Mouse (Mus musculus) midbrain, postnatal 0 days (tissue): ENCODE measurements around the gene Cep128. TPM values are rescaled to one million over a fixed set of nuclear protein-coding genes. Genes with fewer than 3 reads are reported as not detected.
"Not testable (repeated sequence)": the region's sequence is repeated elsewhere in the genome, so short reads cannot be mapped to it uniquely, and the experiment has no call there.

Source experiments
- ATAC-seq: fragments of 200-750 bp; cut with Nextera tagmentation; 2 replicates; pipeline ENCODE4 v1.8.0; 2017; ENCODE audit warnings: moderate number of reproducible peaks, mild to moderate bottlenecking, moderate TSS enrichment, moderate library complexity; ENCODE audit not compliant: low FRiP score
- DNase-seq: peaks from one replicate; pipeline ENCODE4 v3.0.0-alpha.2; 2015; ENCODE audit warnings: low spot score
- H3K27ac ChIP-seq: fragments of 300-500 bp; sonication (generic); 2 replicates; pipeline ENCODE4 v1.5.1; 2014; ENCODE audit warnings: low read depth, mild to moderate bottlenecking, low read length, mixed read lengths
- H3K27me3 ChIP-seq: fragments of 300-500 bp; sonication (generic); 2 replicates; pipeline ENCODE4 v1.6.1; 2014; ENCODE audit warnings: low read length, control low read depth, mixed read lengths; ENCODE audit not compliant: insufficient read depth
- H3K36me3 ChIP-seq: fragments of 300-500 bp; sonication (generic); 2 replicates; pipeline ENCODE4 v1.6.1; 2014; ENCODE audit warnings: low read length, control low read depth, mixed read lengths; ENCODE audit not compliant: insufficient read depth
- H3K4me1 ChIP-seq: fragments of 300-500 bp; sonication (generic); 2 replicates; pipeline ENCODE4 v1.6.1; 2014; ENCODE audit warnings: mild to moderate bottlenecking, control low read depth, antibody characterized with exemption, low read length, mixed read lengths; ENCODE audit not compliant: insufficient read depth
- H3K4me2 ChIP-seq: fragments of 300-500 bp; sonication (generic); 2 replicates; pipeline ENCODE4 v1.6.1; 2014; ENCODE audit warnings: low read depth, mild to moderate bottlenecking, low read length, mixed read lengths; ENCODE audit not compliant: poor library complexity, severe bottlenecking
- H3K4me3 ChIP-seq: fragments of 300-500 bp; sonication (generic); 2 replicates; pipeline ENCODE4 v1.5.1; 2014; ENCODE audit warnings: low read depth, mild to moderate bottlenecking, low read length, moderate library complexity
- H3K9ac ChIP-seq: fragments of 300-500 bp; sonication (generic); replicated peaks from 2 replicates; pipeline ENCODE4 v1.6.1; 2014; ENCODE audit warnings: mild to moderate bottlenecking, low read length, moderate library complexity, mixed read lengths; ENCODE audit not compliant: poor library complexity, severe bottlenecking
- H3K9me3 ChIP-seq: fragments of 300-500 bp; sonication (generic); 2 replicates; pipeline ENCODE4 v1.6.1; 2016; ENCODE audit warnings: low read length, control low read depth
- CTCF ChIP-seq: IDR thresholded peaks from 2 replicates; pipeline ENCODE4 v1.5.1; 2016; ENCODE audit warnings: antibody characterized with exemption, mild to moderate bottlenecking
- WGBS: fragments of 180-500 bp; shearing (Covaris S2); extraction: QIAGEN DNeasy Blood & Tissue Kit; methylation state at CpG from one replicate; pipeline ENCODE4 v1.1.7; 2014; 5-methylcytosine and 5-hydroxymethylcytosine counted together
- polyA plus RNA-seq: library from polyadenylated mRNA; unstranded; fragments of >200 nt; fragmentation: Nextera tagmentation; extraction: Ambion mirVana; gene quantifications from 2 replicates; pipeline ENCODE4 v1.2.1, GENCODE M21; 2015
- total RNA-seq: library from RNA; depleted of rRNA; stranded (reverse); fragments of >200 nt; gene quantifications from 2 replicates; pipeline ENCODE4 v1.2.3, GENCODE M21; 2014

Gene Cep128
- total and polyA plus RNA-seq, 2 experiments from 2014 or later = 3.3 to 11.4 TPM

DNA sequence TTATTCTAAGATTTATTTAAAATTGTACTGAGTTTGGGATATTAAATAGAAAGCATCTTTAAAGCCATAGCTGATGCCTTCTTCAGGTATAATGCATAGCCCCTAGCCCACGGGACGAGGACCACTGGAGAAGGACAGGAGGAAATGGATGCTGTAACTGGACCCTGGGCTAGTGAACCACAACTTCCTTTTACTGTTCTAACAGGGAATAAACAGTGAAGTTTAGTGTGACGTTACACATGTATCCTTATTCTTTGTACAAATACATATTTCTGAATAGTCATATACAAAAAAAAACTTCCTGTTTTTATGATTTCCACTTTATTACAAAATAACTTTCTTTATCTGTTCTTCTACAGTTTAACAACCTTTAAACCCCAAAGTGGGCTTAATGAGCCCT is 376.0 kb downstream of the Cep128 start:
- no peak overlapping the region for H3K9ac ChIP-seq
- H3K27ac ChIP-seq = no peak overlapping the region
- no peak overlapping the region for H3K4me2 ChIP-seq
- no peak for ATAC-seq
- no peaks in the 10 kb centered on the region for H3K4me1 ChIP-seq
- H3K27me3 ChIP-seq = no peaks in the 10 kb centered on the region
- WGBS = 88% methylated on average over 3 of the region's 3 CpGs
- no peaks in the 10 kb centered on the region for H3K36me3 ChIP-seq
- TF ChIP-seq CTCF = no peak
- no peaks in the 10 kb centered on the region for H3K9me3 ChIP-seq
- H3K4me3 ChIP-seq = no peak overlapping the region
- DNase-seq = no peak

DNA sequence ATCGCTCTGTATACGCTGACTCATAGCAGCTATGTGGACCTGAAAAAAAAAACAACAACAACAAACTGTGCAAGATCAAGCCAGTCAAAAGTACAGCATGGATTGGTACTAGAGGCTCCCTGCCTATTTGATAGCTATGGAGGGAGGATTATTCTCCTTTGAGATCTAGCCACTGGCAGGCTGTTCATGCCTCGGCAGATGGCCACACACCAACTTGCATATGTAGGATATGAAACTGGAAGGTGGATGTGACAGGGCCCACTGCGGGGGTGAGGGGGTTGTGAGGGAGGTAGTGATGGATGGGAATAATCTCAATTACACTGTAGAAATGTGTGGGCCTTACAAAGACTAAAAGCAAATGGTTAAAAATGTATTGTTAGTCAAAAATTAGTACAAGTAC is 386.7 kb downstream of the Cep128 start:
- Histone ChIP-seq H3K27me3 (no peaks in the 10 kb centered on the region), H3K4me2 (no peak overlapping the region), H3K4me1 (no peaks in the 10 kb centered on the region), H3K27ac (no peak overlapping the region), H3K4me3 (no peak overlapping the region), H3K9me3 (no peaks in the 10 kb centered on the region), H3K36me3 (no peaks in the 10 kb centered on the region), H3K9ac (no peak overlapping the region)
- 84% methylated on average over 4 of the region's 4 CpGs for WGBS
- DNase-seq (no peak), ATAC-seq (no peak)
- no peak for TF ChIP-seq CTCF

DNA sequence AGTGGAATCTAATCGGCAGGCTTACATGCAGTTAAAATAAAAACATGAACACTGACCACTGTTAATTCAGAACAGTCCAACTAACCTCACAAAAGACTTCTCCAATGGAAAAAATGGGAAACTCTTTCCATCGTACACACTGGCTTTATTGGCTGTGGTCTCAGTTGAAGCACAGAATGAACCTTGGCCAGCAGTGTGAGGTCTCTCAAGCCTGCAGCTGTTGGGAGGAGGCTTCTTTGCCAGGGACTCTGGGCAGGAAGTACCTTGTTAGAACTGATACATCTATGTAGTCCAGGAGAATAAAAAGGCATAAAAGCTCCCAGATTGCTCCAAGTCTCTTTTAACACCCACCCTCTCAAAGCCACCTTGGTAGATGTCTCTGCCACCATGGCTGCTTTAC is 390.9 kb downstream of the Cep128 start:
- DNase-seq = no peak
- WGBS = 93% methylated on average over 2 of the region's 2 CpGs
- no peak for TF ChIP-seq CTCF

DNA sequence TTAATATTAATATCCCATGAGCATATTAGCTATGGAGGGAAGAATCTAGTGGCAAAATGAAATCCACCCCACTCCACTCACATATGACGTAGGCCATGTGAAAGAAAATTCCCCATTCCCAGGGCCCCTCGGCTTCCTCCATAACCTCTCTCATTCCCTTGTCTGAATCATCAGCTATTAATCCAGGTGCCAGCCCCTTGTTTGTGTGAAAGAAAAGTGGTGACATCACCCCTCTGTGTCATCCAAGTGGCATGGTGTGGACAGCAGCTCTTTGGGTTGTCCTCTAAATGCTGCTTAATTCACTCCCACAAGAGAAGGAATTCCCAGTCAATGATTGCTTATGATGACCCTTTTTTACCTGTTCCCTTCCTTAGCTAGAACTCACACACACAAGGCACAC is 396.4 kb downstream of the Cep128 start:
- Histone ChIP-seq H3K27me3 (no peaks in the 10 kb centered on the region), H3K9ac (no peak overlapping the region), H3K4me3 (no peak overlapping the region), H3K4me2 (no peak overlapping the region), H3K36me3 (no peaks in the 10 kb centered on the region), H3K4me1 (no peaks in the 10 kb centered on the region), H3K9me3 (no peaks in the 10 kb centered on the region), H3K27ac (no peak overlapping the region)
- DNase-seq (no peak), ATAC-seq (no peak)
- 73% methylated on average over 2 of the region's 2 CpGs for WGBS
- no peak for TF ChIP-seq CTCF

More for the DNA sequence above, 390.9 kb downstream of the Cep128 start:
- Histone ChIP-seq H3K4me3 (no peak overlapping the region), H3K27ac (no peak overlapping the region), H3K27me3 (no peaks in the 10 kb centered on the region), H3K9me3 (no peaks in the 10 kb centered on the region), H3K36me3 (no peaks in the 10 kb centered on the region), H3K4me1 (no peaks in the 10 kb centered on the region), H3K9ac (no peak overlapping the region), H3K4me2 (no peak overlapping the region)
- no peak for ATAC-seq

DNA sequence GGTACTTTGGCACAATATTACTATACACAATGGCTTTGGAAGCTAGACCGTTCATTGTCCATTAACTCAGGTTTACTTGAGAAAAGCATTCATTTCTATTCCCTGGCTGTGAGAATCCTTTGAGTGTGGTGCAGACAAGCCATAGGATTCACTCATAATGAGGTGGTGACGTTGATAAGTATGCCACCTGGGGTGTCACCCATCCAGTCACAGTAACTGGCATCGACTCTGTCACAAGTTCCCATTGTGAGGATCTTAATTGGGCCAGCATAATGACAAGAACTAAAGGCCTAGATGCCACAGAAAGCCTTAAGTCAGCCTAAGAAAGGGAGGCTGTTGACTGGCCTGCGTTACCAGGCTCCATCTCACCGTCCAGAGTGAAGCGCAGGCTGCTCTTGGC is 396.9 kb downstream of the Cep128 start:
- DNase-seq (no peak), ATAC-seq (0 out of 2 replicates have a peak, but pooled peaks have one; percentile 27)
- Histone ChIP-seq H3K9me3 (no peaks in the 10 kb centered on the region), H3K27ac (no peak overlapping the region), H3K4me2 (no peak overlapping the region), H3K27me3 (no peaks in the 10 kb centered on the region), H3K9ac (no peak overlapping the region), H3K36me3 (no peaks in the 10 kb centered on the region), H3K4me1 (no peaks in the 10 kb centered on the region), H3K4me3 (no peak overlapping the region)
- 54% methylated on average over 6 of the region's 6 CpGs for WGBS
- TF ChIP-seq CTCF = no peak

DNA sequence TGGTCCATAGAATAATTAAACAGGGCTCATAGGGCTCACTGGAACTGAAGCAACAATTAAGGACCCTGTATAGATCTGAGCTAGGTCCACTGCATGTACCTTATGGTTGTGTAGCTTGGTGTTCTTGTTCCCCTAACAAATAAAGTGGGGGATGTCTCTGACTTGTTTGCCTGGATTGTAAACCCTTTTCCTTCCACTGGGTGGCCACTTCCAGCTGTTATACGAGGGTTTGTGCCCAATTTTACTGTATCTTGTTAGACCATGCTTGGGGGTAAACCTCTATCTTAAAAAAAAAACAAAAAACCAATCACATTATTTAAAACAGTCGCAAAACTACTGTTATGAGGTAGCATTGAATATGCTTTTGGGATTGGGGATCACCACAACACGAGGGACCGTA is 402.2 kb downstream of the Cep128 start:
- no peaks in the 10 kb centered on the region for H3K9me3 ChIP-seq
- no peak overlapping the region for H3K27ac ChIP-seq
- ATAC-seq (no peak), DNase-seq (no peak)
- 92% methylated on average over 4 of the region's 4 CpGs for WGBS
- H3K27me3 ChIP-seq = no peaks in the 10 kb centered on the region
- H3K4me2 ChIP-seq = no peak overlapping the region
- no peak overlapping the region for H3K4me3 ChIP-seq
- TF ChIP-seq CTCF = no peak
- no peaks in the 10 kb centered on the region for H3K4me1 ChIP-seq
- no peak overlapping the region for H3K9ac ChIP-seq
- no peaks in the 10 kb centered on the region for H3K36me3 ChIP-seq

DNA sequence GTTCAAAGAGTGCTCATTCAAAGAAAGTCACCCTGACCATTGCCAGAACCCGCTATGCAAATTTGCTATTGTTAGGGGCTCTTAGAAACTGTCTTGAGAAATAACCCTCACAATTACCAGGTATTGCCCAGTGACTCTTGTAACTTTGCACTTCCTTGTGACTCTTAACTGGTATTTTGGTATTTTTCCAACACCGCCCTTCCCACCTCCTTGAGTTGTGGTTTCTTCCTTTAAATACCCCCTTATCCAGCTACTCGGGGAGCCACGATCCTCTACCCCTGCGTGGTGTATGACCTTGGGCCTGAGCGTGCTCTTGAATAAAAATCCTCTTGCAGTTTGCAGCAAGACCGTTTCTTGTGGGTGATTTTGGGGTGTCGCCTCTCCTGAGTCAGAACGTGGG is 407.8 kb downstream of the Cep128 start:
- H3K9me3 ChIP-seq = not testable (repeated sequence)

More for the DNA sequence above, 407.8 kb downstream of the Cep128 start:
- not testable (repeated sequence) for H3K9ac ChIP-seq, H3K27me3 ChIP-seq, DNase-seq, H3K4me1 ChIP-seq, H3K27ac ChIP-seq, H3K4me2 ChIP-seq, H3K36me3 ChIP-seq, ATAC-seq, H3K4me3 ChIP-seq
- WGBS = 92% methylated on average over 9 of the region's 9 CpGs
